Mouse (Mus musculus) embryonic facial prominence, embryonic 11.5 days (tissue): ENCODE data around the gene Lysmd2. TPM values are rescaled to one million over a fixed set of nuclear protein-coding genes. Genes with fewer than 3 reads are reported as not detected.

Experiments
- ATAC-seq: fragments of 200-750 bp; cut with Nextera tagmentation; replicated peaks from 2 replicates; pipeline ENCODE4 v1.8.0; 2017; ENCODE audit warnings: low read depth; ENCODE audit not compliant: insufficient number of reproducible peaks, low FRiP score, low TSS enrichment
- DNase-seq: peaks from one replicate; pipeline ENCODE4 v3.0.0-alpha.2; 2015; ENCODE audit warnings: low spot score
- H3K27ac ChIP-seq: fragments of 300-500 bp; sonication (generic); replicated peaks from 2 replicates; pipeline ENCODE4 v1.5.1; 2014; ENCODE audit warnings: mild to moderate bottlenecking, low read depth, low read length, control low read depth
- H3K27me3 ChIP-seq: fragments of 300-500 bp; sonication (generic); 2 replicates; pipeline ENCODE4 v1.6.1; 2014; ENCODE audit warnings: mild to moderate bottlenecking, low read length, moderate library complexity, mixed read lengths; ENCODE audit not compliant: control insufficient read depth, insufficient read depth
- H3K36me3 ChIP-seq: fragments of 300-500 bp; sonication (generic); replicated peaks from 2 replicates; pipeline ENCODE4 v1.6.1; 2014; ENCODE audit warnings: low read depth, mild to moderate bottlenecking, low read length, moderate library complexity, mixed read lengths; ENCODE audit not compliant: control insufficient read depth, insufficient read depth
- H3K4me1 ChIP-seq: fragments of 300-500 bp; sonication (generic); 2 replicates; pipeline ENCODE4 v1.6.1; 2014; ENCODE audit warnings: low read length, mixed read lengths; ENCODE audit not compliant: control insufficient read depth, insufficient read depth
- H3K4me2 ChIP-seq: fragments of 300-500 bp; sonication (generic); 2 replicates; pipeline ENCODE4 v1.6.1; 2014; ENCODE audit warnings: low read depth, mild to moderate bottlenecking, control low read depth, low read length, moderate library complexity
- H3K4me3 ChIP-seq: fragments of 300-500 bp; sonication (generic); 2 replicates; pipeline ENCODE4 v1.5.1; 2014; ENCODE audit warnings: low read depth, low read length, control low read depth
- H3K9ac ChIP-seq: fragments of 300-500 bp; sonication (generic); replicated peaks from 2 replicates; pipeline ENCODE4 v1.6.1; 2014; ENCODE audit warnings: mild to moderate bottlenecking, control low read depth, low read length
- H3K9me3 ChIP-seq: fragments of 300-500 bp; sonication (generic); replicated peaks from 2 replicates; pipeline ENCODE4 v1.6.1; 2016; ENCODE audit warnings: mild to moderate bottlenecking, low read length, inconsistent platforms, mixed read lengths; ENCODE audit not compliant: control insufficient read depth
- WGBS: fragments of 180-500 bp; shearing (Covaris S2); extraction: QIAGEN DNeasy Blood & Tissue Kit; methylation state at CpG from one replicate; pipeline ENCODE4 v1.1.7; 2014; 5-methylcytosine and 5-hydroxymethylcytosine counted together
- polyA plus RNA-seq: library from polyadenylated mRNA; unstranded; fragments of >200 nt; fragmentation: Nextera tagmentation; extraction: Ambion mirVana; gene quantifications from 2 replicates; pipeline ENCODE4 v1.2.1, GENCODE M21; 2014

Lysmd2 gene
- polyA plus RNA-seq, 1 experiment from 2014 or later: 21.7 TPM

DNA sequence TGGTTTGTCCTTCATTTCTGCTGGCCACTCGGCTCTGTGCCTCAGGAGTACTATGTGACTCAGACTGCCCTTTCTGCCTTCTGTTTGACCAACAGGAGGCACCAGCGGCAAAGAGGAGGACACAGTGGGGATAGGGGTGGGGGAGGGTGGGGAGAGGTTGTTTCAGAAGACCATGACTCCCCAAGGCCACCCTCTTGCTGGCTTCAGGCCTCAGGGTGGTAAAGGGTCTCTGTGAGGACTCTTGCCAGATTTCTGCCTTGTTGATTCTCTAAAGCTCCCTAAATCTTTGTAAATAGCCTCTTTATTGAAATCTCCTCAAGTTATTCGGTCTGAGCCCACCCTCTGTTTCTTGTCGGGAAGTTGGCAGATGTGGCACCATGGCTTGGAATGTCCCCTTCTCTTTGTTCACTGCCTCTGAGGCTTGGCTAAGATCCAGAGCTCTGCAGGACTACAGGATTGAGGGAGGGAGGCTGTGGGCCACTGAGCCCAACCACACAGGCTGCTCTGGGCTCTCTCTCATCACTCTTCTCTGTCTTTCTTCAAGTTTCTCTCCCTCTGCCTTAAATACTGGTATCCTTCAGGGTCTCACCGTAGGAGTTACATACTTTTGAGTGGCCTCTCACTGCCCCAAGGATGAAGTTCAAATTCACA lies 26.2 kb upstream of the Lysmd2 start:
- DNase-seq (peak; percentile 3), ATAC-seq (no peak)
- H3K27ac ChIP-seq: no peak overlapping the region

DNA sequence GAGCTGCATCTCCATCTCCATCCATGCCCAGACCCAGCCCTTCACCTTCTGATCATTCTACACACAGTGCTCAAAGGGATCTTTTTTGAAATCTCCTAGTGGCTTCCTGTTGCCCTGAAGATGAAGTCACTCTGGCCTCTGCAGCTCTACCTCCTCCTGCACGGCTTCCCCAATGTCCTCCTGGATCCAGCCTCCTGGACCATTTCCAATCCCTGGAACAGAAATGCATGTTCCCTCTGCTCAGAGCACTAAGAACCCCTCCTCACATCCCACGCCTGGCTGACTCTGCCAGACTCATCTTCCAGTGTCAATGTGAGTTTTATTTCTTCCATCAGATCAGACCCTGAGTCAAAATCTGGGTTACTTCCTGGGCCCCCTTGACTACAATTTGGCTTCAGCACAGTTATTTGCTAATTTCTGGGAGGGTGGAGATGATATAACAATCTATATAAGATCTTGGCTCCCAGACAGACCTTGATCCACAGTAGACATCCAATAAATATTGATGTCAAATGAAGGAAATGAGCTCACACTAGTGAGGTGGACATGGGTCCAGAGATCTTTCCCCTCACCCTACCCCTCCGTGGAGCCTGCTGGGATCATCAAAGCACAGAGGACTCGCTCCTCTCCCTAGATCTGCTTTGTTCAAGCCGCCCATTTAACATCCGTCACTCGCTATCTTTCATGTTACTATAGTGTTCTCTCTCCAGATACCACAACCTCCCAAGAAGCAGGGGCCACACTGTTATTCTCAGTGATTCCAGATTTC lies 25.2 kb upstream of the Lysmd2 start:
- H3K4me1 ChIP-seq: no peaks in the 10 kb centered on the region

More for the DNA sequence above, 26.2 kb upstream of the Lysmd2 start:
- Histone ChIP-seq H3K4me2 (no peak overlapping the region), H3K27me3 (no peaks in the 10 kb centered on the region), H3K36me3 (no peaks in the 10 kb centered on the region), H3K4me3 (no peak overlapping the region), H3K9me3 (no peaks in the 10 kb centered on the region), H3K4me1 (no peaks in the 10 kb centered on the region), H3K9ac (no peak overlapping the region)
- WGBS: 61% methylated on average over 5 of the region's 5 CpGs

DNA sequence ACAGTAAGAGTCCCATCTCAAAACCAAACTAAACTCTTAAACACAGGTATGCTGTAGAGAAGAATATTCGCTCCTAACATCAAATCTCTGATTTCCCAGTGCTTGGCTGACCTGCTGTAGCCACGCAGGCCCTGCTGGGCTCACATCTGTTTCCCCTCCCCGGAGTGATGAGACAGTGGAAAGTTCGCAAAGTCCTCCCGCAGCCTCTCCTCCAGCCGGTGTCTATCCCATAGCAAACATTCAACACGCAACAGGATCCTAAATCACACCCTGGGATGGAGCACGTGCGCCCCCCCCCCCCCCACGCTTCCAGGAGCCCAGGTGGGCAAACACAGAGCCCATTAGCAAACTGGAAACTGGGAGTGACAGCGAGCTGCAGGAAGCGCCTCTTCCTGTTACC lies 24.0 kb upstream of the Lysmd2 start:
- ATAC-seq: no peak
- Histone ChIP-seq H3K27ac (no peak overlapping the region), H3K9me3 (no peaks in the 10 kb centered on the region), H3K36me3 (no peaks in the 10 kb centered on the region), H3K9ac (no peak overlapping the region), H3K4me3 (no peak overlapping the region), H3K4me1 (no peaks in the 10 kb centered on the region), H3K4me2 (no peak overlapping the region), H3K27me3 (no peaks in the 10 kb centered on the region)
- 35% methylated on average over 12 of the region's 12 CpGs for whole genome bisulfite sequencing
- DNase-seq: peak; percentile 27

More for the DNA sequence above, 25.2 kb upstream of the Lysmd2 start:
- no peak for DNase-seq
- H3K9me3 ChIP-seq: no peaks in the 10 kb centered on the region
- no peaks in the 10 kb centered on the region for H3K27me3 ChIP-seq
- H3K4me2 ChIP-seq: no peak overlapping the region
- no peak for ATAC-seq
- H3K27ac ChIP-seq: no peak overlapping the region
- no peaks in the 10 kb centered on the region for H3K36me3 ChIP-seq
- no peak overlapping the region for H3K4me3 ChIP-seq
- no peak overlapping the region for H3K9ac ChIP-seq
- 83% methylated on average over 7 of the region's 7 CpGs for WGBS

DNA sequence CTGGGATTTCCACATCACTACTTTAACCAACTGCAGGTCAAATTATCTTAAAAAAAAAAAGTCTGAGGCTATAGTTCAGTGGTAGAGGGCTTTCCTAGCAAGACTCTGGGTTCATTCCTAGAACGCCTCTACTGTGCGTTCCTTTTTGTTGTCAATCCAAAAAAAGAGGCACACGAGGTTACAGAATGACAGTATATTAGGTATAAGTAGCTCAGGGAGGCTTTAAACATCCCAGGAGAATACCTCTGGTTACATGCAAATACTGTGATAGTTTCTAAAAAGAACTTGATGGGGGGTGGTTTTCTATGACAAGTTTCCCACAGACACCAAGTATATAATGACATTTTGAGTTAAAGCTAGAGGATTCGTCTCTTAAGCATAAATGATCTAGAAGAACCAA lies 18.0 kb upstream of the Lysmd2 start:
- Histone ChIP-seq H3K9me3 (no peaks in the 10 kb centered on the region), H3K4me2 (no peak overlapping the region), H3K4me1 (no peaks in the 10 kb centered on the region), H3K36me3 (no peaks in the 10 kb centered on the region), H3K27ac (no peak overlapping the region), H3K9ac (no peak overlapping the region), H3K4me3 (no peak overlapping the region), H3K27me3 (no peaks in the 10 kb centered on the region)
- no peak for ATAC-seq
- 91% methylated on average over 4 of the region's 4 CpGs for WGBS
- no peak for DNase-seq

DNA sequence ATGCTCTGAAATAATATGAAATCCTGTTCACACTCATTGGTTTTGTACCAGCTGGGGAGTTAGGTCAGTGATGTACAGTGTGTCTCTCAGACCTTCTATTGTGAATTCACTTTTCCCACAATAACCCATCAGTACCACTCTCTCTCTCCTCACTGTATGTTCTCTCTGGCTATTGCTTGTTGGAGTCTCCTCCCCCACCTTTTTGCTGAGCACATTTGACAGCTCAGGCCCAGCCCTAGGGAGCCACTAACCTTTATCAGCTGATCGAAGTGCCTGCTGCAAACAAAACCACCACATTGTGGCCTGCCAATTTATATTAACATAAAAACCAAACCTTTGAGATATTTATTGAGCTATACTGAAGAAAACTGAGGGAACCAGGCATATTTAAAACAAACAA lies 16.0 kb upstream of the Lysmd2 start:
- Histone ChIP-seq H3K9me3 (no peaks in the 10 kb centered on the region), H3K4me2 (no peak overlapping the region), H3K27me3 (no peaks in the 10 kb centered on the region), H3K9ac (no peak overlapping the region), H3K4me1 (no peaks in the 10 kb centered on the region), H3K4me3 (no peak overlapping the region), H3K27ac (no peak overlapping the region), H3K36me3 (no peaks in the 10 kb centered on the region)
- 50% methylated on average over 1 of the region's 1 CpGs for WGBS
- no peak for ATAC-seq
- no peak for DNase-seq

DNA sequence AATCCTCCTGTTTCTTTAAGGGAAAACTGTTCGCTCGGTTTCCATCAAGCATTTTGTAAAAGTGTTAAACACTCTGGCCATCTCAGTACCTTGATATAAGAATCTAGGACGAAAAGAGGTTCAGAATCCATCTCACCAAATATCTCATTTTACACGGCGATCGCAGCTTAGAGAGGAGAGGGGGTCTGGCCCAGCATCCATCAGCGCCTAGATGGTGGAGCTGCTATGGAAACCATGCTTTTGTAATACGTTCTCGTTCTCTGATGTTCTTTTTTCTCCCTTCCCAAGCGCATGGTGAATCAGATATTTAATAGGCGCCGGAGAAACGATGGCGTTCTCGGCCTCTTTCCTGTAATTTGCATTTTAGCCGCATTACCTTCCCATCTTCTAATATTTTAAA lies 15.6 kb upstream of the Lysmd2 start:
- H3K9me3 ChIP-seq: no peaks in the 10 kb centered on the region
- no peaks in the 10 kb centered on the region for H3K36me3 ChIP-seq
- peak overlapping the region; percentile 91 for H3K4me2 ChIP-seq
- WGBS: 17% methylated on average over 16 of the region's 16 CpGs
- ATAC-seq: no peak
- no peaks in the 10 kb centered on the region for H3K27me3 ChIP-seq
- DNase-seq: peak; percentile 22
- H3K27ac ChIP-seq: no peak overlapping the region
- peak overlapping the region; percentile 73 for H3K9ac ChIP-seq
- peak overlapping the region; percentile 86 for H3K4me3 ChIP-seq
- H3K4me1 ChIP-seq: no peaks in the 10 kb centered on the region

DNA sequence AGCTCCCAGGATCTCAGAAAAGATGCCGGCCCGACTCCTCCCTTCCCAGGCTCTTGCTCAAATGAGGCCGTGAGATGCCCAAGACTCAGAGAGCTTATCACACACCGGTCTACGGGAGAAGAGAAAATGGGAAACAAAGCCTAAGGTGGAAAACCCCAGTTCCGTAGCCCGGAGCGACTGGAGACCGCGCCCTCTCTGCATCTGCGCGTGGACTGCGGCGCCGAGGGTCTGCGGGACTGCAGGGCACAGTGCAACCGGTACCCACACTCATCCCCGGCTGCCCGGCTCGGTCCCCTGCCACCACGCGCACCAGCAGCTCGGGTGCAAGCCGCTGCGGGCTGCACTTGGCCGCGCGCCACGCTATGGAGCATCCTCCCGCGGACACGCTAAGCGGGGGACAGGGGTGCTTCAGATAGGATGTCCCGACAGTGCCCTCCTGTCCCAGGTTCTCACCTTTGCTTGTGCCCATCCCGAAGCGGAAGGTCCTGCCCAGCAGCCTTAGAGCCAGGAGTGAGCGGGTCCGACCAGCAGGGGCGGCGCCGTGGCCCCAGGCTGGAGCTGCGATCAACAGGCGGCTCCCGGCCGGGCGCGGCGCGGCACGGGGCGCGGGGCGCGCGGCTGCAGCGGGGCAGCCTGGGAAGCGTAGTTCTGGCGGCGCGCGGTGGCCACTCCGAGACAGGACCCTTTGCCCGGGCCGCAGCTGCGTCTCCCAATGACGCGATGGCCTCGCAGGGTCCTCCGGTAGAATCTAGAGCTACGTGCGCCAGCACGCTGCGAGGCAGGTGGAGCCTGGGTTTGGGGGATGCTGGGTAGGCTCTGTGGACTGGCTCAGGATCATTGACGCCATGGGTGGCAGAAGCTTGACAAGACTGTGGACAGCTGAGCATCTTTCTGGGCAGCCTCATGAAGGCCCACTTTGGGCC lies 14.7 kb upstream of the Lysmd2 start, which contains the start of gene Tmod2:
Gene Tmod2 (minus strand): TSS at position 755 of the 923 bp plus-strand sequence.
- Histone ChIP-seq H3K27me3 (no peaks in the 10 kb centered on the region), H3K4me2 (peak within 1 kb of the TSS; percentile 91), H3K4me1 (no peaks in the 10 kb centered on the region), H3K36me3 (no peaks in the 10 kb centered on the region), H3K9ac (peak within 1 kb of the TSS; percentile 73), H3K4me3 (peak within 1 kb of the TSS; percentile 86), H3K9me3 (no peaks in the 10 kb centered on the region), H3K27ac (no peak within 1 kb of the TSS)
- ATAC-seq (peak; percentile 92), DNase-seq (peak; percentile 82)
- under 1% methylated on average over 70 of the region's 74 CpGs for WGBS
